Comparison of ENCODE assay signal across 25 mouse cellular contexts in the genomic region with DNA sequence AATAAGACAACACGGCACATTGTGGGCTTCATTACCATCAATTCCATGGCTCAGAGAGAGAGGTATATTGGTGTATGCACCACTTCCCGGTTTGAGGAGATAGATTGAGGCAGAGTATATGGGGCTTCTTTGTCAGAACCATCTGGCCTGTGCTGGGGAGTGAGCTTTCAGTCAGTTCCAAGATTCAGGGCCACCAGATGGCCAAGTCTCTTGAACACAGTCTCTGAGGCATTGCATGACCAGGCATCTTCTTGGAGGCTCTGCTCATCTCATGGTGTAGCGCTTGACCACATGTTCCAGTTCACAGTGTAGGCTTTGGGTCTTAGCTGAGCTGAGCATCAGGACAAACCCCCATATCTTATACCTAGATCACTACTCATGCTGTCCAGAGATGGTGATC. TPM values are rescaled to one million over a fixed set of nuclear protein-coding genes. Genes with fewer than 3 reads are reported as not detected.
"Had no signal": no experiment of that assay in that cellular context is flagged by ENCODE, and none has a peak within 500 bp of the region (broad histone marks: within the 10 kb centered on the region; RNA-seq: fewer than 3 reads in every experiment).

No protein-coding gene starts in this region.

- H3K36me3 ChIP-seq: heart, embryonic 10.5 days; heart, embryonic 12.5 days; hindbrain, embryonic 12.5 days; kidney, embryonic 15.5 days; limb, embryonic 13.5 days; limb, embryonic 15.5 days; liver, embryonic 12.5 days had no signal

- H3K27me3 ChIP-seq: hindbrain, embryonic 12.5 days; kidney, embryonic 15.5 days; limb, embryonic 13.5 days; limb, embryonic 15.5 days; liver, embryonic 12.5 days had no signal

- H3K4me3 ChIP-seq: heart, embryonic 10.5 days; heart, embryonic 12.5 days; hindbrain, embryonic 12.5 days; kidney, embryonic 15.5 days; limb, embryonic 13.5 days; limb, embryonic 15.5 days; liver, embryonic 12.5 days had no signal

- ATAC-seq: hindbrain, embryonic 16.5 days; intestine, embryonic 16.5 days; liver, embryonic 12.5 days had no signal

- H3K9me3 ChIP-seq: heart, embryonic 10.5 days; hindbrain, embryonic 12.5 days; kidney, embryonic 15.5 days; limb, embryonic 13.5 days; limb, embryonic 15.5 days; liver, embryonic 12.5 days had no signal

- DNase-seq: gastrocnemius, postnatal 14 days; gastrocnemius, postnatal 36 days; heart, adult 18-20 months; heart, postnatal 10 days; kidney, adult 11 months; kidney, adult 2 months; kidney, adult 9 months; kidney, postnatal 14 days; kidney, postnatal 36 days; layer of hippocampus, adult 9-11 months; layer of hippocampus, postnatal 36 days; left cerebral cortex, postnatal 4 days had no signal

- H3K4me2 ChIP-seq: heart, embryonic 12.5 days; hindbrain, embryonic 12.5 days; hindbrain, embryonic 14.5 days; kidney, embryonic 15.5 days; limb, embryonic 13.5 days; limb, embryonic 15.5 days; liver, embryonic 12.5 days had no signal

- H3K27ac ChIP-seq: heart, embryonic 10.5 days; hindbrain, embryonic 12.5 days; hindbrain, embryonic 14.5 days; kidney, embryonic 15.5 days; kidney, postnatal 0 days; limb, embryonic 13.5 days; limb, embryonic 15.5 days; liver, embryonic 12.5 days; liver, embryonic 14.5 days had no signal

- H3K4me1 ChIP-seq: heart, embryonic 10.5 days; heart, embryonic 12.5 days; hindbrain, embryonic 12.5 days; kidney, embryonic 15.5 days; limb, embryonic 13.5 days; limb, embryonic 15.5 days; liver, embryonic 12.5 days had no signal

- H3K9ac ChIP-seq: heart, embryonic 12.5 days; hindbrain, embryonic 12.5 days; hindbrain, embryonic 14.5 days; kidney, embryonic 15.5 days; limb, embryonic 13.5 days; limb, embryonic 15.5 days; liver, embryonic 12.5 days; liver, embryonic 14.5 days had no signal

RNA-seq across cellular contexts. Expression of gene Sh3rf3, which starts 28.8 kb away (rescaled TPM):
- total RNA-seq: liver, adult 2 months had no signal
- polyA plus RNA-seq: liver, adult 2 months; liver, embryonic 12.5 days; liver, embryonic 14.5 days had no signal
